Mouse (Mus musculus): ENCODE data around the gene Zfp691. TPM values are rescaled to one million over a fixed set of nuclear protein-coding genes. Genes with fewer than 3 reads are reported as not detected.
A peak's percentile ranks its signal among the peaks of the same experiment; 100 is the strongest.

Zfp691 gene
- polyA plus RNA-seq, 1 experiment = 25.9 TPM

DNA sequence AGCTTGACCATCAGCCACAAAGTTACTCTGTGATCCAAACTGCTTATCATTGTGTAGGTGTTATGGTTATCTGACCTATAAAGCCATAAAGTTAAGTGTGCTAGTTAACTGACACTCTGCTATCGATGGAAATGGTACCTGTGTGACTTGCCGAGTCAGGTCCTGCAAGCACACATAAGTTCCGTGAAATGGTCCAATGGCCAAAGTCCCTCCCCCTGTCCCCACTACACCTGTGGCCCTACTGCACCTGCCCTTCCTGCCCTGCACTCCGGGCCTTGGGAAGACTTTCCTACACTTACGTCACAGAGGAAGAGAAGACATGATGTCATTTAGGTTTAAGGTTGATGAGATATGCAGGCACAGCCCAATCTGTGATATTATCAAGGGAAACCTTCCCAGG, 26.6 kb downstream of the Zfp691 start:
- Histone ChIP-seq H3K4me3 (ENCODE audit: control insufficient read depth, low read depth, low read length) (no peak overlapping the region), H3K27ac (ENCODE audit: control insufficient read depth, insufficient read depth, low read depth, low read length) (no peak overlapping the region), H3K36me3 (ENCODE audit: control insufficient read depth, insufficient read depth, low read length) (no peaks in the 10 kb centered on the region), H3K27me3 (ENCODE audit: control insufficient read depth, insufficient read depth, low read length) (no peaks in the 10 kb centered on the region), H3K4me1 (ENCODE audit: control insufficient read depth, insufficient read depth, low read length) (no peaks in the 10 kb centered on the region; the same call in 1 of the 2 replicates)
- TF ChIP-seq CTCF (IDR thresholded peaks at IDR 0.05; ENCODE audit: control insufficient read depth, insufficient read depth, insufficient replicate concordance, low read depth, low read length) = no peak
- TF ChIP-seq POLR2A (IDR thresholded peaks at IDR 0.05; ENCODE audit: control insufficient read depth, low read depth, low read length) = no peak

DNA sequence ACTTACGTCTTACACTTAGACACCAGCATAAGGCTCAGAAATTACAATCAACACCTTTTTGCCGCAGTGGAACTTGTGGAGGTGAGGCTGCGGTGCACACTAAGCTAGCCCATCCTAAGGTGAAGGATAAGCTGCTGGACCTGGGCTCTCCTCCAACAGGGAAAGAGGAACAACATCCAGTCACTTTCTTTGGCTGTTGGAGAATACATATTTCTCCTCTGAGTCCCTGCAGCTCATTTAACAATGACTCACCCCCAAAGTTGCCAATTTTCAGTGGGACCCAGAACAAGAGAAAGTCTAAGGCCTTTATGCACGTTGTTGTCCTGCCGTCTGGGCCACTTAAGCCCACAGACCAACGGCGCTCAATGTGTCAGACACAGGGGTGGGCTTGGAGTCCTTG, 27.2 kb downstream of the Zfp691 start:
- H3K4me3 ChIP-seq (ENCODE audit: control insufficient read depth, low read depth, low read length) = no peak overlapping the region
- no peaks in the 10 kb centered on the region for H3K36me3 ChIP-seq (ENCODE audit: control insufficient read depth, insufficient read depth, low read length)
- no peak for TF ChIP-seq POLR2A (IDR thresholded peaks at IDR 0.05; ENCODE audit: control insufficient read depth, low read depth, low read length)
- TF ChIP-seq CTCF (IDR thresholded peaks at IDR 0.05; ENCODE audit: control insufficient read depth, insufficient read depth, insufficient replicate concordance, low read depth, low read length) = no peak
- no peaks in the 10 kb centered on the region for H3K27me3 ChIP-seq (ENCODE audit: control insufficient read depth, insufficient read depth, low read length)
- no peak overlapping the region for H3K27ac ChIP-seq (ENCODE audit: control insufficient read depth, insufficient read depth, low read depth, low read length)
- H3K4me1 ChIP-seq (ENCODE audit: control insufficient read depth, insufficient read depth, low read length) = no peaks in the 10 kb centered on the region; the same call in 1 of the 2 replicates

DNA sequence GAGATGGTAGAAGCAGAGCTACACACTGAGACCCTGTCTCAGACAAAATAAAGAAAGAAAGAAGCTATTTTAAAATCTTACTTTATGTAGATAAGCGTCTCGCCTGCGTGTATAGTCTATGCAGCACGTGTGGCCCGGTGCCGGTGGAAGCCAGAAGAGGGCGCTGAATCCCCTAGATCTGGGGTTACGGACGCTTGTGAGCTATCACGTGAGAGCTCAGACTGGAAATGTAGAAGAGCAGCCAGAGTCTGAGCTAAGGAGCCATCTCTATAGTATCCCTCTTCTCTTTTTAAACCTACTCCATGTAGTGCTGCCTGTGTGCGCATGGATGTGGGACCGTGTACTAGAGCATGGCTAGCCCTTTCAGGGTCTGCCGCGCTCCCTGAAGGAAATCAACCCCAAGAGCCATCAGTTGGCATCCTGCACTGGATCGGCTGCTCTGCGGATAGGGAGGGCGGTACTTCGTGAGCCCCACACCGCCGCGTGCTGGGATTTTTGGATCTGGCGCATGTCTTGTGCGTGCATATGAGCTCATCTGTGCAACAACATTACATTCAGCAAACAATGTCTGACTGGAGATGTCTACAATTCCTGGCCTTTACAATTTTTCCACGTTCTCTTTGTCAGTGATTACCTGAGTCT, 31.6 kb downstream of the Zfp691 start:
- Histone ChIP-seq H3K4me3 (ENCODE audit: control insufficient read depth, low read depth, low read length) (peak overlapping the region; percentile 3), H3K27me3 (ENCODE audit: control insufficient read depth, insufficient read depth, low read length) (no peaks in the 10 kb centered on the region), H3K4me1 (ENCODE audit: control insufficient read depth, insufficient read depth, low read length) (peaks cover 9% of the 10 kb centered on the region), H3K36me3 (ENCODE audit: control insufficient read depth, insufficient read depth, low read length) (no peaks in the 10 kb centered on the region), H3K27ac (ENCODE audit: control insufficient read depth, insufficient read depth, low read depth, low read length) (no peak overlapping the region)
- TF ChIP-seq POLR2A (IDR thresholded peaks at IDR 0.05; ENCODE audit: control insufficient read depth, low read depth, low read length) = no peak
- TF ChIP-seq CTCF (IDR thresholded peaks at IDR 0.05; ENCODE audit: control insufficient read depth, insufficient read depth, insufficient replicate concordance, low read depth, low read length) = peak; percentile 39; the same call in 1 of the 2 replicates

DNA sequence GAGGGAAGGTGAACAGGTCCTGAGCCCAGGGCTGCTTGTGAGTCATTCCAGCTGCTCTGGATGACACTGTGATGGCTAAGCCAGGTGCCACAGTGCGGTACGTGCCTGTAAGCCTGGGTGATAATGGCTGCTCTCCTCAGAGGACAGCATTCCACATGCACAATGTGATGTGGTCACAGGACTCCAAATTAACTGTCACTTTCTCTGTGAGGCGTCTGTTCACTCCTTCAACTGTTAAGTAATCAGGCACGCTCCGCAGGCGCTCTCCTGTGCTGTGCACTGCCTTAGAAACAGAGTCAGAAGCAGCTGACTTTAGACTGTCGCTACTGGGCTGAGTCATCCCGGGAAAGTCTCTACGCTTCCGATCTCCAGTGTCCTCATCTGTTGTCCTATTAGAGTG, 32.8 kb downstream of the Zfp691 start:
- Histone ChIP-seq H3K27me3 (ENCODE audit: control insufficient read depth, insufficient read depth, low read length) (no peaks in the 10 kb centered on the region), H3K27ac (ENCODE audit: control insufficient read depth, insufficient read depth, low read depth, low read length) (no peak overlapping the region), H3K4me1 (ENCODE audit: control insufficient read depth, insufficient read depth, low read length) (peaks cover 9% of the 10 kb centered on the region), H3K4me3 (ENCODE audit: control insufficient read depth, low read depth, low read length) (no peak overlapping the region), H3K36me3 (ENCODE audit: control insufficient read depth, insufficient read depth, low read length) (no peaks in the 10 kb centered on the region)
- TF ChIP-seq CTCF (IDR thresholded peaks at IDR 0.05; ENCODE audit: control insufficient read depth, insufficient read depth, insufficient replicate concordance, low read depth, low read length) (no peak), POLR2A (IDR thresholded peaks at IDR 0.05; ENCODE audit: control insufficient read depth, low read depth, low read length) (no peak)

DNA sequence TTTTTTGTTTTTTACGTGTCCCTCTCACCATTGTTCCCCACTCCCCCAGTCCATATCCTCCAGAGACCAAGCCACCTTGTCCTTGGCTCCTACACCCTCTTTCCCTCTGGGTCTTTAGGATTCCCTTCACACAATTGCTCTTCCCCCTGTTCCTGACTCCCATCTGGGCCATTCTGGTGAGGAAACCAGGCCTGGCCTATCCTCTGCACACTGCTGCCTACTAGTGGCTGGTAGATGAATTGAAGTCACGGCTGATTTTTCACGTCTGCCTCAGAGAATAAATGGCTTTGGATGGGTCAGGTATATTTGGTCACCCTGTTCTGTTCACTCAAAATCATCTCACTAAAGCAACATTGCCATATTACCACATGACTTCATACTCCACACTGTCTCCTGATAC, 33.9 kb downstream of the Zfp691 start:
- no peaks in the 10 kb centered on the region for H3K36me3 ChIP-seq (ENCODE audit: control insufficient read depth, insufficient read depth, low read length)
- TF ChIP-seq POLR2A (IDR thresholded peaks at IDR 0.05; ENCODE audit: control insufficient read depth, low read depth, low read length) (no peak), CTCF (IDR thresholded peaks at IDR 0.05; ENCODE audit: control insufficient read depth, insufficient read depth, insufficient replicate concordance, low read depth, low read length) (peak; percentile 78; the same call in 1 of the 2 replicates)
- no peaks in the 10 kb centered on the region for H3K27me3 ChIP-seq (ENCODE audit: control insufficient read depth, insufficient read depth, low read length)
- peaks cover 9% of the 10 kb centered on the region for H3K4me1 ChIP-seq (ENCODE audit: control insufficient read depth, insufficient read depth, low read length)
- no peak overlapping the region for H3K27ac ChIP-seq (ENCODE audit: control insufficient read depth, insufficient read depth, low read depth, low read length)
- H3K4me3 ChIP-seq (ENCODE audit: control insufficient read depth, low read depth, low read length) = no peak overlapping the region

DNA sequence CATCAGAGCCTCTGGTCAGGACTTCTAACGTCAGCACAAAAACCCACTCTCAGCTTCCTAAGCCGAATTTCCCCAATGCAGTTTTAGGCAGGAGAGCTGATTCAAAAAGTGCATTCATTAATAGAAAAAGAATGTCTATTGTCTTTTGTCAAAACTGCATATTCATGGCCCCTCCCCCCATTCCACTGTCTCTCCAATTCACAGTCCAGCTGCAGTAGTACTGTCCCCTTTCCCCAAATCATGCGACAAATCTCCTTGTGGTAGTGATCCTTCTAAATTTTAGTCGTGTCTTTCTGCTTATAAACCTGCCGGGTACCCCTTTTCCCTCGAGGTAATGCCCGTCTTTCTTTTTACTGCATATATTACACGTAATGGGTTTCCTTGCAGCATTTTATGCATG, 35.2 kb downstream of the Zfp691 start:
- Histone ChIP-seq H3K36me3 (ENCODE audit: control insufficient read depth, insufficient read depth, low read length) (no peaks in the 10 kb centered on the region), H3K4me3 (ENCODE audit: control insufficient read depth, low read depth, low read length) (no peak overlapping the region), H3K27ac (ENCODE audit: control insufficient read depth, insufficient read depth, low read depth, low read length) (no peak overlapping the region), H3K4me1 (ENCODE audit: control insufficient read depth, insufficient read depth, low read length) (peaks cover 9% of the 10 kb centered on the region), H3K27me3 (ENCODE audit: control insufficient read depth, insufficient read depth, low read length) (no peaks in the 10 kb centered on the region)
- TF ChIP-seq CTCF (IDR thresholded peaks at IDR 0.05; ENCODE audit: control insufficient read depth, insufficient read depth, insufficient replicate concordance, low read depth, low read length) = no peak
- TF ChIP-seq POLR2A (IDR thresholded peaks at IDR 0.05; ENCODE audit: control insufficient read depth, low read depth, low read length) = no peak

DNA sequence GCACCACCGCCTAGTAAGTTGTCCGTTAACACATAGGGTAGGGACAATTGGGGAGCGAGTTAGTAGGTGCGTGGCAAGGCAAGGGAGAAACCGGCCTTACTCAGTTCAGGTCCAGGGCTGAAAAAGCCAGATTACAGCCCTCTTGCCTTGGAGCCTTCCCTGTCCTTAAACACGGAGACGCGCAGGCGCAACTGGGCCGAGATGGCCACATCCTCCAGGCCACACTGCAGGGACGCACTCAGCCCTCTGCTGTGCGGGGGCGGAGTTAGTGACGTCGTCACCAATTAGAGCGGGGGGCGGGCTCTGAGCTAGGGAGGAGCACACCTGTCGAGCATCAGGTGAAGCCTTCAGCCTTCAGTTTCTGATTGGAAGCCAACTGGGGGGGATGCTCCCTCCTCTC, 35.8 kb downstream of the Zfp691 start:
- Histone ChIP-seq H3K4me1 (ENCODE audit: control insufficient read depth, insufficient read depth, low read length) (peaks cover 9% of the 10 kb centered on the region), H3K4me3 (ENCODE audit: control insufficient read depth, low read depth, low read length) (peak overlapping the region; percentile 70), H3K27me3 (ENCODE audit: control insufficient read depth, insufficient read depth, low read length) (no peaks in the 10 kb centered on the region), H3K27ac (ENCODE audit: control insufficient read depth, insufficient read depth, low read depth, low read length) (peak overlapping the region; percentile 60; the same call in 1 of the 2 replicates), H3K36me3 (ENCODE audit: control insufficient read depth, insufficient read depth, low read length) (no peaks in the 10 kb centered on the region)
- TF ChIP-seq CTCF (IDR thresholded peaks at IDR 0.05; ENCODE audit: control insufficient read depth, insufficient read depth, insufficient replicate concordance, low read depth, low read length) (no peak), POLR2A (IDR thresholded peaks at IDR 0.05; ENCODE audit: control insufficient read depth, low read depth, low read length) (peak; percentile 44; the same call in 1 of the 2 replicates)
